Mouse (Mus musculus): ENCODE measurements at regions not wholly inside any gene's neighbourhood (a gene's known extent, or its start where the extent isn't known, plus 50 kb on each side); places are given as distances from the start of the nearest gene placed in this dataset.

GRCm38 (mm10) chr13:113477901-113478510, 140.4 kb downstream of the Snx18 start:
- TF ChIP-seq CTCF (IDR thresholded peaks at IDR 0.05; ENCODE audit: low read depth): no peak
- no peak for TF ChIP-seq EP300 (IDR thresholded peaks at IDR 0.05; ENCODE audit: low read depth)

All from liver, embryonic 14.5 days (tissue).